Mouse (Mus musculus) adrenal gland, postnatal 25 days (tissue): Measurements from ENCODE around the gene Prkcb. TPM values are rescaled to one million over a fixed set of nuclear protein-coding genes. Genes with fewer than 3 reads are reported as not detected.

Experiments used
- DNase-seq: peaks from one replicate; pipeline ENCODE4 v3.0.0; 2021; ENCODE audit warnings: mixed read lengths
- total RNA-seq: library from RNA; stranded (reverse); gene quantifications from 2 replicates; pipeline ENCODE4 v1.2.3, GENCODE M21; 2021

Prkcb gene
- total RNA-seq, 1 experiment from 2014 or later: 10.7 TPM

DNA sequence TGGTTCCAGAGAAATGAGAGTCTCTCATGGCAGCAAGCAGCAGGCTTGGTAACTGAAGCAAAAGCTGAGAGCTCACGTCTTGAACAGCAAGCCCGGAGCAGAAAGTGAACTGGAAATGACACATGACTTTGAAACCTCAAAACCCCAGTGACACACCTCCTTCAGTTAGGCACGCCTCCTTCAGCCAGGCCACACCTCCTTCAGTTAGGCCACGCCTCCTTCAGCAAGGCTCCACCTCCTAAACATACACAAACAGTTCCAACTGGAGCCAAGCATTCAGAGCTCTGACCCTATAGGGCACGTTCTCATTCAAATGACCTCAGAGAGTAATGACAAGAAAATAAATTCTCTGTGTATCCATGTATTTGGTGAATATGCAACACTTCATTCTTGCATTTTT is 316.5 kb downstream of the Prkcb start:
- DNase-seq: no peak

DNA sequence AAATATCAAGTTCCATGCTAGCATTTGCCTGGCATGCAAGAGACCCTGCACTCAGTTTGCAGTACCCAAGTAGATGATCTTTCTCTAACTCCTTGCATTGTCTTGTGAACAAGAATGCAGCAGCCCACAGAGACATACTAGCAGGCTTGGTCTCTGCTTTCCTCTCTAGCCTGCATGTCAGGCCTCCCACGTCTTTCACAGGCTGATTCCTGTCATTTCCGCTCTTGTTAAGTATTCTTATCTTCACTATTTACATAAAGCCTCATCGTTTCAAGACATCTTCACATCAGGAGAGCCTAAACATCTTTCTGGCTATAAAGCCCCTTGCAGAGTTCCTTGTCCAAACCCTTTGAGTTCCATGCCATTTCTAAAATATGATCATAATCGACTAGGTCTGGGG is 320.9 kb downstream of the Prkcb start:
- no peak for DNase-seq

DNA sequence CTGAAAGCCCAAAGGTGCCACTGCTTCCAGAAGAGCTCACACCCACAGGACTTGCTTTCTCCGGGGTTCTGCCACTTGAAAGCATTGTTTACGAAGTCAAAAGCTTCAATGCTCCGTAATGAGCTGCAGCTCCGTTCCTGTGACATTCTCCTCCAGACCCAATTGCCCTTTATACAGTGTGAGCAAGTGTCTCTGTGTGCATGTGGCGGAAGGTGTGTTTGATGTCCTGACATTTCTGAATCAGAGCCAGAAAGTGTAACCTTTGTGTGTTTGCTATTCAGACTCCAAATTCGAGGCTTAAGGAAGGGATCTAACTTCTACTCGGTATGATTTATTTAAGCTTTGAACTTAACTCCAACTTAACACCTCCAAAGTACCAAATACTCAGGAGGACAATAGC is 321.6 kb downstream of the Prkcb start:
- no peak for DNase-seq

DNA sequence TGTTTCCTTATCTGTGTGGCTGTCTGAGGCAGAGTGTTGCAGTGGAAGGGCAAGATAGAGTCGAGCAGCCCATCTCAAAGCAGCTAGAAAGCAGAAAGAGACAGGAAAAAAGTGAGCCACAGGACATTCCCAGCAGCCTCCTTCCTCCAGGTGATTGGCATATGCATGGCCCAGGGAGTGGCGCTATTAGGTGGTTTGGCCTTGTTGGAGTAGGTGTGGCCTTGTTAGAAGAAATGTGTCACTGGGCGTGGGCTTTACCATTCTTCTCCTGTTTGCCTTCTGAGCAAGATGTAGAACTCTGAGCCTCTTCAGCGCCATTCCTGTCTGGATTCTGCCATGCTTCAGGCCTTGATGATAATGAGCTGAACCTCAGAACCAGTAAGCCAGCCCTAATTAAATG is 325.3 kb downstream of the Prkcb start:
- no peak for DNase-seq

DNA sequence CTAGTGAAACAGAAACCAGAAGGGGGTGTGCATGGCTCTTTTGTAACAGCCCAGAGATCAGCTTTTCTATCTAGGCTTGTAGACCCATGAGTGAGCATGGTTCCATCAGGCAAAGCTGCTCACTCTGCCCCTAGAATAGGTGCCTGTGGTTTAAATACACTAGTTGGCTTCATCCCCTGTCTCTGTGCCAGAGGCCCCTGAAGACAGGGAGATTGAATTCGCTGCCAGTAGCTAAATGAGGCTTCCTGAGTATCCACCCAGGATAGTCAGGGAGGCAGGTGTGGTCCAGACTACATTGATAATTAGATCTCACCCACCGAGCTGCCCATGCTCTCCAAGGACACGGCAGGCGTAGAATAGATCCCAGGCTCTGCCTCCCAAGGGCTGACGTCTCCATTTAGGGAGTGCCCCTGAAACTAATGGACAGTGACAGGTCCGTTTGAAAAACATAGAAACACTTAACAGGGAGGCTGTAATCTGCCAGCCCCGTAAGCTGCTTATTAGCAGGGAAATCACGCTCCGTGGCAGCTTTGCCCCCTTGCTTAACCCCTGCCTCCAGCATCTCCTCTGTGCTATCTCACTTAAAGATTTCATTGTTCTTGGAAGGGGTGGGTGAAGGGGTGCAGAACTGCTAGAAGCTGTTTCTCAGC is 333.7 kb downstream of the Prkcb start:
- DNase-seq: no peak

DNA sequence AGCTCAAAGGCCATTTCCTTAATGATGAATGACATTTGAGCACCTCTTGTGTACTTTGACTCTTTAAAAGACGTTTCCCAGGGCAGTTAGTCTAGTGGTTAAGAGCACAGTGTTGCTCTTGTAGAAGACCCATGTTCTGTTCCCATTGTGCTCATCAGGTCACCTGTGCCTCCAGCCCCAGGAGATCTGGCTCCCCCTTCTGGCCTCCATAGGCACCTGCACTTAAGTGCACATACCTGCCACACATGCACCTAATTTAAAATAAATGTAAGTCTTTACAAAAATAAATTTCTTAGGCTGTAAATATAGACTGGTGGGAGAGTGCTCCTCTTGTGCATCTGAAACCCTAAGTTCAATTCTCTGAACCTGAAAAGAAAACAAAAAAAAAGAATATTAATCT is 335.2 kb downstream of the Prkcb start:
- DNase-seq: no peak

DNA sequence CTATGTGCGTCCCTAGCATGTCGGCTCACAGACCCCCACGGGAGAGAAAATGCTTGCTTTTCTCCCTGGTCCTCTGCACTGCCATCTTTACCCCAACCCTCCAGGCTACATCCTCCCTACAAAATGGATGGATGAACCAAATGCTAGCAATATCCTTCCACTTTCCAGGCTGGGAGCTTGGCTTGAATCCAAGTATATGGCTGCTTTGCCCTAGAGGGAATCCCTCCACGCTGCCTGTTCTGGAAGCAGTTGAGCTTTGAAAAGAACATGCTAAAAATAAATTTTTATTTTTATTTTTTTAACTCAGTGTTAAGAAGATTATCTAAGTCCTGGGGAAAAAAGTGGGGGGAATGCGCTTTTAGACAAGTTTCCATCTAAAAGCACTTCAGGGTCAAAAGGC is 339.5 kb downstream of the Prkcb start:
- no peak for DNase-seq

DNA sequence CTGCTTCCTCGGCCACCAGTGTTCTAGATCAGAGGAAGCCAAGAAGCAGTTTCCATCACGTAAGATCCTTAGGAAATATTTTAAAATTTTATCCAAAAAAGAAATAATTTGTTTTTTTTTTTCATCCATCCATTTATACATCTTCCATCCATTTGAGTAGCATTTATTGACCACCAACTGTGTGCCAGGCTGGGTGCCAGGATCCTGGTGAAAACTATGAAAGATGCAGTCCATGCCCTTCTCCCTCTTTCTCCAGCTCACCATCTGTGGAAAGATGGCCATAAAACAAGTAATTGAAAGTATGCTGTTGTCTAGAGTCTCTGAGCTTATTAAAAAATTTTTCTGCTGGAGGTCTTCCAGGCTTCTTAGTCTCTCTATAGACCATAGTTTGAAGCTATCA is 341.8 kb downstream of the Prkcb start:
- no peak for DNase-seq

DNA sequence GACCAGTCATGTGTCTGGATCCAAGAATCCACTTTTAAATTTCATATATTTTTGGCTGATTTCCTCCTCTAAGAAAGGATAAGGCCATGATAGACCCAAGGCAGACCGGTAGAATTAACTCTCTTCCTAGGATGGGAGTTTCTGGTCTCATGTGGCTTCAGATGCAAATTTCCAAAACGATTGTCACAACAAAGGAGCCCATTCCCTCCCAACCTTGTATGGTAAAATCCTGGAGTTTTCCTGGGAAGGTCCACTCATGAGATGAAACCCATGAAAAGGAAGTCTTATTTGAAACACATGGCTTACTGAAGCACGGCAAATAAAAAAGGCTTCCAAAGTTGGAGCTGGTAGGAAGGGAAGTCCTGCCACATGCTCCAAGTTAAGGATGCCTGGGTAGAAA is 342.6 kb downstream of the Prkcb start:
- no peak for DNase-seq

DNA sequence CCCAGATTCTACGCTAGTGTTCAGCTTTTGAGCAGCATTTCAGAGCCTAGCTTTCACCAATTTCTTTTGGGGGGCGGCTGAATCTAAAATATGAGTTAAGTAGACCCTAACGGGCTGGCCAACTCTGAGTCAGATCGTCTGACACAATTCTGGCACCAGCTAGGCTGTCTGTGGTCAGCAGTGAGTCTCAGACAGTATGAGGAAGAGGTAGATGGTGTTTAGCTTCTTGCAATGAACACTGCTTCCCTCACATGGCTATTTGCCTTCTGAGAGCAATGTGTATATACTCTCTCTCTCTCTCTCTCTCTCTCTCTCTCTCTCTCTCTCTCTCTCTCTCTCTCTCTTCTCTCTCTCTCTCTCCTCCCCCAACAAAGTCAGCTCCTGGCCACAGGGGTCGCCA is 344.4 kb downstream of the Prkcb start:
- DNase-seq: no peak

DNA sequence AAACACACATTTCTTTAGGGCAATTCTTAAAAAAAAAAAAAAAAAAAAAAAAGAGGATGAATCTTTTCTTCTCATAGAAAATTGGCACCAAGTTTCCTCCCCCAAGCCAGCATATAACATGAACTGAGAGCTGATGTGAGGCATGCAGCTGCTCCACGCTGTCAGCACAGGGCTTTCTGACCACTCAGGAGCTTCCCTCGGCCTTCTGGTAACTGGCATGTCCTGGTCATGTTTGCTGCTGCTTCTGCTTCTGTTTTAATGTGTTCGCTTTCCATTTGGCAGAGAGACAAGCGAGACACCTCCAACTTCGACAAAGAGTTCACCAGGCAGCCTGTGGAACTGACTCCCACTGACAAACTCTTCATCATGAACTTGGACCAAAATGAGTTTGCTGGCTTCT is 344.9 kb downstream of the Prkcb start:
- DNase-seq: no peak

DNA sequence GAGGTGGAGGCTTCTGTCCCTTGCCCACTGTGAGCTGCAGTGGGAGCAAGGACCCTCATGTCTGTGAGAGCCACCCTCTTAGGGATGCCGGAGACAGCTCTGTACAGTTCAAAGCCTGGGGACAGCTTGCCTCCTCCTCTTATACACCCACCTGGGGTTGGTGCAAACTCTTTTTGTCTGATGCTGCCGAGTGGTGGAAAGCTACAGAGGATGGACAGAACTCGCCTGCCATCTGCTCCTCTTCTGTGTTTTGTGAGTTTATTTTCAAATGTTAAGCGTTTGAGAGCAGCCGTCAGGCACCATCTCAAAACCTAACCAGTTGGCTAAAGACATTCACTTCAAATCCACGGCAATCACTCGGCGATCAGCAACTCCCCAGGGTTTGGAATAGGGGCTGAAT is 355.1 kb downstream of the Prkcb start:
- DNase-seq: no peak

DNA sequence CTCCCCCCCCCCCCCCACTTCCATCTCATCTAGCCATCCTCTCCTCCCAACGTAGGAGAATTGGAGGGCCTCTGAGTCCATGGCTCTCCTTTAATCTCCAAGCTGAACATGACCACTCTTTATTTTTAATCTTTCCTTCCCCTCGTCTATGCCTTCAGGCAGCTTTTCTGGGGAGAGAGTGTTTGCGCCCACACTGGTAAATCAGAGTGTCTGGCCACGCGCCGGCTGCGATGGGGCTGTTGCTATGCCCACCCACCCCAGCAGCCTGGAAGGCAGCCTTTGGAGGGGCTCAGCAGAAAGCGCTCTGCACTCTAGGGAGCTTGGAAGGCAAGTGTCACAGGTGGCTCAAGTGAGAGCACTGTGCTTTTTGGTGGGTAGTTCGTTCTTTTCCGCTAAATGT is 360.8 kb downstream of the Prkcb start:
- no peak for DNase-seq

DNA sequence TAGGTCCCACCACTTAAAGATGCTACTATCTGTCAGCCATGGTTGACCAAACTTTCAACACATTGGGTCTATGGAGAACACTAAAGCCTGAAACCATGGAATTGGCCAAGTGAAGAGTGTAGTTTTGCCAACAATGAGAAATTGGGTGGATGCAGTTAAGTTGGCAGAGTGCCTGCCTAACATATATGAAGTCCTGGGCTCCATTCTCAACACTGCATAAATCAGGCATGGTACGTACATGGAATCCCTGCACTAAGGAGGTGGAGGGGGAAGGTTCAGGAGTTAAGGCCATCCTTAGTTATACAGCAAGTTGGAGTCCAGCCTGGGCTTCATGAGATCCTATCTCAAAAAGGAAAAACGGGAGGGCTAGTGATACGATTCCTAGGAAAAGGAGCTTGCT is 364.0 kb downstream of the Prkcb start:
- no peak for DNase-seq

DNA sequence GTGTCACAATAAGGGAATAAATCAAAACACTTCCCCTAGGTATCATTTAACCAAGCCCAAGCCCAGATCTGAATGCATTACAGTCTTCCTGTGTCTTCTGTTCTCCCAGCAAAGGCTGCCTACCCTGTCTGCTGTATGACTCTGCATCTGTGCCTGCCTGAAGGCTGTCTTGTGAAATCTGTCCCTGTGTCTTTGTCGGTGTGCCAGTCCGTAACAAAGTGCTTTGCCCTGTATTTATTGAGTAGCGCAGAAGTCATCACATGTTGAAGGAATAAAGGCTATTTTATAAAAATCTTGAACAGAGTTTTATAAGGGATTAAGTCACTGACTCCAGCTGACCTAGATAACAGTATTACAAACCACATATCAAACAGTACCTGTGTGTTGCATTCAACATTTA is 368.1 kb downstream of the Prkcb start:
- DNase-seq: no peak

DNA sequence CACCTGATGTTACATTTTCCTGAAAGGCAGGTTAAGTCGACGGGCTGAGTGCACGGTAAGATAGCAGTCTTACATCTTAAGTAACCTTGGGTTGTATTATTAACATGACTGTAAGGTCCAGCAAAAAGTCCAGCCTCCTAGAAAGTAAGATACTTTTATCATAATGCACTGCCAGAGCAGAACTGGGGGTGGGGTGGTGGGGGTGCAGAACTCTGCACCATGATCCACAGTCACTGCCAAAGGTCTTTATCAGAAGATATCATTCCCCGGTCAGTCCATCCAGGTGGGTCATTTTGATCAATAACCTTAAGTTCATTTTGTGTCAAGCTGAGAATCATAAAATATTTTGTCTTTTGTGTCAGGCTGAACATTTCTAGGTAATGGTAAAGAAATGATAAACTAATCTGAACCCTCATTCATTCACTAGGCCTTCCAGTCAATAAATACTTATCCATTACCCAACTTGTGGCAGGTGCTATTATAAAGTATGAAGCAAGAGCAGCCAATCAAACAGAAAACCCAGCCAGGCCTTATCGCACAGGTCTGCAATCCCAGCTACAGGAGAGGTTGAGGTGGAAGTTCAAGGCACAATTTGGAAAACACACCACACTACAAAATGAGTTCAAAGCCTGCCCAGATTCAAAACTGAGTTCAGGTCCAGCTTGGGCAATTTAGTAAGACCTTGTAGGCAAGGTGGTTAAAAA is 369.0 kb downstream of the Prkcb start:
- no peak for DNase-seq

DNA sequence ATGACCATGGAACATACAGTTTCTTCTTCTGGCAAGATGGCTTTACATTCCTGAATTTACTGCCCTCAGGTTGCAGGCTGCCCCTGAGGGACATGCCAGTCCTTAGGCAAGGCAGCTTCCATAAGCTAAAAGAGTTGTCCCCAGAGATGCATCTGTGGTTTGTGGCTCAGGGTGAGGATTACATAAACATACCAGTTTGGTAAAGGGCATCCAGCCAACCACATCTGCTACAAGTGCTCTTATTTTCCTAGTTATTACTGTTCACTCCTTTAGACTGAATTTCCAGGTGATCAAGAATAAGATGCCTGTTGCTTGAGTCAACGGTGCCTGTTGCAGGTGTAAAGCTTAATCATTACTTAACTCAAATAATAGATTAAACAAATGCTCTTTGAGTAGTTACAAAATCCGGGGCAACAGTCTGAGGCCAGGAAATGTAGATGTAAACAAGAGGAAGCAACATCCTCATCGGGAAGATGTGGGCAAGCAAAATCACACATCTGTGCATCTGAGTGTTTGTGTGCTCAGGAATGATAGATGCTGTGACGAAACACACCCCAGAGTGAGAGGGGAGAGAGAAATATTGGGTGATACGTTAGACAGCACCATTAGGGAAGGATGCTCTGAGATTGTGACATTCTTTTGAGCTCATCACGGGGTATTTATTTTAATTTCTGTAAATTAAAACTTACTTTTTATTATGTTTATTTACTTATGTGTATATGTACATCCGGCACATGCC is 376.9 kb downstream of the Prkcb start:
- DNase-seq: no peak

DNA sequence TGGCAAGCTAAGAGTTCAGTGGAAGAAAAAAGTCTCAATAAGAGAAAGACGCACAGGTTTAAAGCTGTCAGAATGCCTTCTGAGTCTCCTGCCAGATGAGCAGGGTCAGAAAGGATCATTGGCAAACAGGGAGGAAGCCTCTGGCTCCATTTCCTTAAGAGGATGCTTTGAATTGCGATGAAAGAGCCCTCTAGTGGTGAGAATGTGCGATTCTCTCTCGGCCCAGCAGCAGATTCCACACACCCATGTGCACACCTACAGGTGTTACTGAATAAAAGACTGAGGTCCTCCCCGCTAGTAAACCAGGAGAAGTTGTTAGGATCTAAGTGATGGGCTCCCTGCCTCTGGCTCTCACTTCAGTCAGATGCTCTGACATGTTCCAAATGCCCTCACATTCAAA is 379.4 kb downstream of the Prkcb start:
- no peak for DNase-seq

DNA sequence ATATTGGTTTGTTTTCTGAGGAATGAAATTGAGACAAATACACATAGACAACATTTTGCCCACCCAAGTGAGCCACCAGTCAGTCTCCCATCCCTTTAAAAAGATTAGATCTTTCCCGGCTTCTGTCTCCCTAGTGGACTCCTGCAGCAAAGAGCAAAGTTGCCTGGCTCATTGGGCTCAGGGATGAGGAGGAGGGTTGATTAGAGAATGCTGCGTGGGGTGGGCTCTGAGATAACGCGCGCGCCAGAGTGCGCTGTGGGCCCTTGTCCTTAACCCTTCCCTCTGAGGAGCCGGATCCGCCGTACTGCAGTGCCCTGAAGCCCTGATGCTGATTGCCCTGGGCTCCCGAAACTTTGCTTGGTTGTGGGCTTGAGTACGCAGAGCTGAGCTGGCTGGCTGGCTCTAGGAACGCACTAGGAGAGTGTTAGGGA is 381.9 kb downstream of the Prkcb start, which contains the start of gene Cacng3:
TSS of gene Cacng3 (plus strand) at position 51 of the 431 bp plus-strand sequence.
- DNase-seq: no peak

DNA sequence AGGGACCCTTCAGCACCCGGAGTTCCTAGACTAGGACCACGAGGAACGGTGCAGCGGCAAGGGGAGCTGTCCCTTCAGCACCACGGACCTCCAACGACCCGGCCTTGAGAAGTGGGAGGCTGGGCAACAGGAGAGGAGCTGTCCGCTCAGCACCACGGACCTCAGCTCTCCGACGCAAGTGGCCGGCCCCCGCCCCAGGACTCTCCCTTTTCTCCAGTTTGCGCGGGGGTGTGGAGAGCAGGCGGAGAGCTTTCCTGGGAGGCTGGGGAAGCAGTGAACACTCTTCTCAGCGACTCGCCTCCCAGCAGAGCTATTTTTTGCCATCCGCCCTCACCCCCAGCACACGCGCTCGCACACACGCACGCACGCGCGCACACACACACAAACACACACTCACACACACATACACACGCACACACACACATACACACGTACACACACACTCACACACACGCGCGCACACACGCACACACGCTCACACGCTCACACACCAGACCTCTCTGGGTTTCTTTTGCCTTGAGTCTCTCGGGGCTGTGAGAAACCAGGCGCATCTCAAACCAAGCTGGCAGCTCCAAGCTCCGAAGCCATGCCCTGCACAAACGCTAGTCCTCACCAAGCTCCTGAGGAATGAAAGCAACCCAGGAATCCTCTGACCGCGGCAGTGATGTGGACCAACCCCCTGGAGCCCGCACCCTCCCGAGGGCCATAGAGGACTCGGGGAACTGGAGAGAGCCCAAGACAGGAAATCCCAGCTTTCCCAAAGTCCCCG is 382.5 kb downstream of the Prkcb start:
- peak; percentile 91 for DNase-seq

DNA sequence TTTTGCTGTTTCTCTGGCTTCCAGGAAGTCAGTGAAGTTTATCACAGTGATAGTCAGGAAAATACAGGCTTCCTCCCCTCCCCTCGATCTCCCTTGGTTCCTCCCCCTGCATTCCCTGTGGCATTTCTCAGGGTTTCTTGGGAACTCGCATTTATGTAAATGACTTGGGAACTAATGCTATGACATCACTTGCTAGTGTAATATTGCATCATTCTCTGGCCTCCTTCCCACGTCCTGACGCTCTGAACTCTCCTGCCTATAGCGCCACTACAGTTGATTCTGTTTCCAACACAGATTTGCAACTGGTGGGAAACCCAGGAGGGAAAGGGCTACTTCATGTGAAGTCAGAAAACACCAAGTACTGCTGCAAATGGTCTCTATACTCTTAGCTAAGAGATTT is 384.4 kb downstream of the Prkcb start:
- DNase-seq: no peak

DNA sequence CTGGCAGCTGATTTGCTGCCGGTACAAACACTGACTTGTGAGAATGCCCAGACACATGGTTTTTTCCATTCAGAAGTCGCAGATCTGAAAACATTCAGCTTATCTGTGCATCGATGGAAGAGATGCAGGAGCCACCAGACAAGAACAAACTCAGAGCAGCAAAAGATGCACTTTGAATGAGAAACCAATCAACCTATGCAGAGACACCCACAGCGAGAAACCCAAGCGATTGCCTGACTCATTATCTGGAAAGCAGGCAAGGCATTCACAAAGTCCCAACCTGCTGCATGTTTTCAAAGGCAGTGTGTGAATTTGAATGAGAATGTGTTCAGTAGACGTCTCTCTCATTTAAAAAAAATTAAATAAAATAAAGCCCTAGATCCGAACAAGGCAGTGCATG is 386.7 kb downstream of the Prkcb start:
- no peak for DNase-seq
